Mouse (Mus musculus): ENCODE results near the gene Cenpx. TPM values are rescaled to one million over a fixed set of nuclear protein-coding genes. Genes with fewer than 3 reads are reported as not detected.

Cenpx gene
- polyA plus RNA-seq, 1 experiment from 2014 or later, result 118 TPM

DNA sequence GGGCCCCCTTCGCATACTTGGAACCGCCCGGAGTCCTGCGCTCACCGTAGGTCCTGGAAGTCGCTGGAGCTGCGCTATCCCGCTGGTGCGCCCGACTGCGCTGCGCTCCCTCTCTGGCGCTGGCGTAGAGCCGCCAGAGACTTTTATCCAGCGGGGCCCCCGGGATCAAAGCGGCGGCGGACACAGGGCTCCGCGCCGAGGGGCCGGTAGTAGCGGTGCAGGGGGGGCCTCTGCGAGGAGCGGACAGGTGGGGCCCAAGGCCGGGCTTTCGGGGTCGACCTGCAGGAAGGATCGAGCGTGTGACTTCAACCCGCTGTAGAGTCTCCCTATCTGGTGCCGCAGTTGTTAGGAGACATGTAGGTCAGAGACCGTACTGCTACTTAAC lies 52.5 kb downstream of the Cenpx start, which contains the start of gene Notum:
Notum (minus strand) TSS at position 100 of the 385 bp plus-strand sequence.
- peak within 1 kb of the TSS; percentile 80 for H3K4me2 ChIP-seq (ENCODE audit: low read depth, low read length)
- H3K36me3 ChIP-seq (replicated peaks; ENCODE audit: control insufficient read depth, insufficient read depth, low read depth, low read length), result no peaks in the 10 kb centered on the region
- DNase-seq (ENCODE audit: low spot score) (no peak), ATAC-seq (replicated peaks; ENCODE audit: insufficient number of reproducible peaks, low FRiP score, low TSS enrichment, low read depth) (no peak)
- H3K9me3 ChIP-seq (replicated peaks; ENCODE audit: control insufficient read depth, low read length), result no peaks in the 10 kb centered on the region
- peaks cover 9% of the 10 kb centered on the region for H3K4me1 ChIP-seq (ENCODE audit: control insufficient read depth, insufficient read depth, low read length)
- peak within 1 kb of the TSS; percentile 42 for H3K4me3 ChIP-seq (ENCODE audit: low read depth, low read length)
- peak within 1 kb of the TSS; percentile 37 for H3K9ac ChIP-seq (replicated peaks; ENCODE audit: low read length)
- under 1% methylated on average over 35 of the region's 35 CpGs for WGBS
- H3K27me3 ChIP-seq (ENCODE audit: control insufficient read depth, insufficient read depth, low read length), result peaks cover 54% of the 10 kb centered on the region
- no peak within 1 kb of the TSS for H3K27ac ChIP-seq (replicated peaks; ENCODE audit: low read depth, low read length)

Other genes starting within 250 kb of the Cenpx start
- 52.3 and 60.5 TPM in 2 replicates for gene Arl16, start 246.1 kb downstream of the Cenpx start, polyA plus RNA-seq (2014; fragmentation: Nextera tagmentation; extraction: Ambion mirVana)
- 161 and 162 TPM in 2 replicates for gene Mrpl12, start 229.1 kb downstream of the Cenpx start, polyA plus RNA-seq (2014; fragmentation: Nextera tagmentation; extraction: Ambion mirVana)
- 46.9 and 53.6 TPM in 2 replicates for gene Slc25a10, start 221.9 kb downstream of the Cenpx start, polyA plus RNA-seq (2014; fragmentation: Nextera tagmentation; extraction: Ambion mirVana)
- gene Gcgr, start 183.0 kb downstream of the Cenpx start, polyA plus RNA-seq (2014; fragmentation: Nextera tagmentation; extraction: Ambion mirVana), result 0.43 and 0.91 TPM in 2 replicates
- 223 and 249 TPM in 2 replicates for gene Mcrip1, start 164.0 kb downstream of the Cenpx start, polyA plus RNA-seq (2014; fragmentation: Nextera tagmentation; extraction: Ambion mirVana)
- not detected in 2 replicates for gene Ppp1r27, start 162.6 kb downstream of the Cenpx start, polyA plus RNA-seq (2014; fragmentation: Nextera tagmentation; extraction: Ambion mirVana)
- gene P4hb, start 140.5 kb downstream of the Cenpx start, polyA plus RNA-seq (2014; fragmentation: Nextera tagmentation; extraction: Ambion mirVana), result 626 and 629 TPM in 2 replicates
- 511 and 567 TPM in 2 replicates for gene Arhgdia, start 132.1 kb downstream of the Cenpx start, polyA plus RNA-seq (2014; fragmentation: Nextera tagmentation; extraction: Ambion mirVana)
- gene Alyref, start 115.4 kb downstream of the Cenpx start, polyA plus RNA-seq (2014; fragmentation: Nextera tagmentation; extraction: Ambion mirVana), result 748 and 893 TPM in 2 replicates
- 177 and 197 TPM in 2 replicates for gene Anapc11, start 115.3 kb downstream of the Cenpx start, polyA plus RNA-seq (2014; fragmentation: Nextera tagmentation; extraction: Ambion mirVana)
- gene Npb, start 105.3 kb downstream of the Cenpx start, polyA plus RNA-seq (2014; fragmentation: Nextera tagmentation; extraction: Ambion mirVana), result not detected in 2 replicates
- 75.3 and 76.9 TPM in 2 replicates for gene Pcyt2, start 95.8 kb downstream of the Cenpx start, polyA plus RNA-seq (2014; fragmentation: Nextera tagmentation; extraction: Ambion mirVana)
- 20.7 and 20.8 TPM in 2 replicates for gene Sirt7, start 88.5 kb downstream of the Cenpx start, polyA plus RNA-seq (2014; fragmentation: Nextera tagmentation; extraction: Ambion mirVana)
- 16.7 and 18.1 TPM in 2 replicates for gene Mafg, start 80.1 kb downstream of the Cenpx start, polyA plus RNA-seq (2014; fragmentation: Nextera tagmentation; extraction: Ambion mirVana)
- 26.3 and 27.1 TPM in 2 replicates for gene Pycr1, start 70.0 kb downstream of the Cenpx start, polyA plus RNA-seq (2014; fragmentation: Nextera tagmentation; extraction: Ambion mirVana)
- not detected in 2 replicates for gene Myadml2, start 65.6 kb downstream of the Cenpx start, polyA plus RNA-seq (2014; fragmentation: Nextera tagmentation; extraction: Ambion mirVana)
- 2.5 and 3.2 TPM in 2 replicates for gene Notum, start 52.6 kb downstream of the Cenpx start, polyA plus RNA-seq (2014; fragmentation: Nextera tagmentation; extraction: Ambion mirVana)
- gene Aspscr1, start 40.8 kb downstream of the Cenpx start, polyA plus RNA-seq (2014; fragmentation: Nextera tagmentation; extraction: Ambion mirVana), result 99.6 and 107 TPM in 2 replicates
- 35.0 and 35.9 TPM in 2 replicates for gene Lrrc45, start 187 bp upstream of the Cenpx start, polyA plus RNA-seq (2014; fragmentation: Nextera tagmentation; extraction: Ambion mirVana)
- 9.7 and 10.9 TPM in 2 replicates for gene Rac3, start 7.7 kb upstream of the Cenpx start, polyA plus RNA-seq (2014; fragmentation: Nextera tagmentation; extraction: Ambion mirVana)
- gene Dcxr, start 13.5 kb upstream of the Cenpx start, polyA plus RNA-seq (2014; fragmentation: Nextera tagmentation; extraction: Ambion mirVana), result 10.7 and 11.7 TPM in 2 replicates
- gene Cbr2, start 18.4 kb upstream of the Cenpx start, polyA plus RNA-seq (2014; fragmentation: Nextera tagmentation; extraction: Ambion mirVana), result 3.3 and 3.7 TPM in 2 replicates
- 9.0 and 11.0 TPM in 2 replicates for gene Hmga1b, start 49.1 kb upstream of the Cenpx start, polyA plus RNA-seq (2014; fragmentation: Nextera tagmentation; extraction: Ambion mirVana)
- 16.2 and 21.2 TPM in 2 replicates for gene Rfng, start 70.5 kb upstream of the Cenpx start, polyA plus RNA-seq (2014; fragmentation: Nextera tagmentation; extraction: Ambion mirVana)
- 262 and 276 TPM in 2 replicates for gene Gps1, start 70.5 kb upstream of the Cenpx start, polyA plus RNA-seq (2014; fragmentation: Nextera tagmentation; extraction: Ambion mirVana)
- 72.4 and 72.8 TPM in 2 replicates for gene Dus1l, start 82.7 kb upstream of the Cenpx start, polyA plus RNA-seq (2014; fragmentation: Nextera tagmentation; extraction: Ambion mirVana)
- gene Fasn, start 110.8 kb upstream of the Cenpx start, polyA plus RNA-seq (2014; fragmentation: Nextera tagmentation; extraction: Ambion mirVana), result 56.1 and 66.1 TPM in 2 replicates
- 4.5 and 5.3 TPM in 2 replicates for gene Ccdc57, start 219.1 kb upstream of the Cenpx start, polyA plus RNA-seq (2014; fragmentation: Nextera tagmentation; extraction: Ambion mirVana)
- gene Slc16a3, start 234.7 kb upstream of the Cenpx start, polyA plus RNA-seq (2014; fragmentation: Nextera tagmentation; extraction: Ambion mirVana), result 30.7 and 40.8 TPM in 2 replicates

Measured in embryonic facial prominence, embryonic 11.5 days (tissue).